Mouse (Mus musculus): Measurements from ENCODE around the gene Ap5m1.

GRCm38 (mm10) chr14:49028991-49029390 is 36.9 kb upstream of the Ap5m1 start:
- TF ChIP-seq POLR2A (IDR thresholded peaks at IDR 0.05; ENCODE audit: borderline replicate concordance, low read depth, low read length): no peak
- TF ChIP-seq CTCF (IDR thresholded peaks at IDR 0.05; ENCODE audit: low read depth, low read length): no peak

All from bone marrow macrophage, adult 2 months (primary cell).